Mouse (Mus musculus): Measurements from ENCODE around the gene Ucp3.

Ucp3 gene

DNA sequence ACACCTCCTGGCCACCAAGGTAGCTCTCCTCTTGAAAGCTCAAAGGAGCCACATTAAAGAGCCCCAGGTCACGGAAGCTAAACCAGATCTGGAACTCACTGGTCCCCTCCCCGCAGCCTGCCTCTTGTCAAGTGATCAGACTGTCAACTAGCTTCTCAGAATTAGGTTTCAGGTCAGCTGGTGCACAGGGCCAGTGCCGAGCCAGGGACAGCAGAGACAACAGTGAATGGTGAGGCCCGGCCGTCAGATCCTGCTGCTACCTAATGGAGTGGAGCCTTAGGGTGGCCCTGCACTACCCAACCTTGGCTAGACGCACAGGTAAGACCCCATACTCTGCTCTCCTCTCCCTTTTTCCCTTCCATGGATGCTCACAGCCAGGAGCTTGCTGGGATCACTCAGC is at the start of gene Ucp3:
Ucp3 (plus strand) TSS at position 214 of the 400 bp plus-strand sequence.
- no peak for DNase-seq (ENCODE audit: extremely low spot score, low spot score)

DNA sequence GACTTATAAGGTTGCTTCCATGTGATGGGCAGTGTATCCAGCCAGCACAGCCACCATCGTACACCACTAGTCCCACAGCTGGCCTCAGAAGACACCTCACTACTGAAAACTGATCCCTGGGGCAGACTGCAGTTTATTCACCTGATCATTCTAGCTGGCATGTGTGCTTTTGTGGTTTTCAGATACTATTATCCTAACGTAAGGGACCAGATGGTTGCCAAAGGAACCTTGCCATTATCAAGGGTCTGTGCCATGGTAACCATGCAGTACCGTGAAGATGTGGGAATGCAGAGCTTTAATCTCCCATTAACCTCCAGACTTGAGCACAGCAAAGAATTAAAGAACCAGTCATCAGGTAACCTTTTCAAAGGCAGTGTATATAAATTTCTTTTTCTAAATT is 47.0 kb upstream of the Ucp3 start:
- no peak for DNase-seq (ENCODE audit: extremely low spot score, low spot score)

DNA sequence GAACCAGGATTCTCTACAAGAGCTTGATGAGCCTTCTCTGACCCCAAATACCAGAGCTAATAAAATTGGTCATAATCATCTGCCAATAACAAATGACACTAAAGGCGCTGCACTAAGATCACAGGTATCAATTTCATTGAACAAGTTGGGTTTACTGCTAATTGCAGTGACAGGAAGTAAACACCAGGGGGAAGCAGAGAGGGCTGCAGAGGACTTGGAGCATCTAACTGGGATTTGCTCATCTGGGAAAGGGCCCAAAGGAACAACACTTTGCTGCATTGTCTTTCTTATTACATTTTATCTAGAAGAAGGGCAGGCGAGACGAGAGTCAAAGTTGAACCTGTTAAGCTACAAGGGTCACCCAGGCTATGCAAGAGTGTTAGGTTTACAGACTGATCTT is 43.7 kb upstream of the Ucp3 start:
- peak; percentile 40 for DNase-seq (ENCODE audit: extremely low spot score, low spot score)

DNA sequence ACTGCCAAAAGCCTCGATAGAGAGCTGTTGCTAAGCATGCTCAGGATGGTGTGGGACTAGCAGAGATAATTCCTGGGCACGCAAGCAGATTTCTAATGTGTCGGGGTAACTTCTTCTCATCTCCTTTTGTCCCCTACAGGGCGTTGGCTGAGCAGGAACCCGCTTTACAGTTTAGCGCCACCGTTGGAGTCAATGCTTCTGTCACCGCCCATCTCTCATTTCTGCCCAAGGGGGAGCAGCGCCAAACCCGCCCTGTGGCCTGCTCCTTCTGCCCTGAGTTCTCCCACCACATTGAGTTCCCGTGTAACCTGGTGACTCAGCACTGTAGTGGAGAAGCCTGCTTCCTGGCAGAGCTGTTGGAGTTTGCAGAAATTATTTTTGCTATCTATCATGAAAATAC is 42.9 kb upstream of the Ucp3 start:
- DNase-seq (ENCODE audit: extremely low spot score, low spot score) = no peak

DNA sequence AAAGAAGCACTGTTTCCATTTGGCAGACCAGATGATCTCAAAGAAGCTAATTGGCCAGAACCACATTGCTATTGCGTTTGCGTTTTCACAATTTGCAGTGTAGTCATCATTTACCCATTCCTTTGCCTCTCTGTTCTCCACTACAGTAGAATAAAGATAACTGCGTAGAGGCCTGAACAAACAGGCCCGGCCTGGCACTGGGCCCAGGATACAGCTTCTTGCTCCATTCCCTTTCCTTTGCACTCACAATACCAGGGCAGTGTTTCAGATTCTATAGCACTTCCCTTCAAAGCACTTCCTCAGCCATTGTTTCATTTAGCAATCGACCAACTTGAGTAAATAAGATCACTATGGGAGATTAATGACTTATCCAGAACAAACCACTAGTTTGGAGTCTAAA is 41.7 kb upstream of the Ucp3 start:
- DNase-seq (ENCODE audit: extremely low spot score, low spot score) = no peak

DNA sequence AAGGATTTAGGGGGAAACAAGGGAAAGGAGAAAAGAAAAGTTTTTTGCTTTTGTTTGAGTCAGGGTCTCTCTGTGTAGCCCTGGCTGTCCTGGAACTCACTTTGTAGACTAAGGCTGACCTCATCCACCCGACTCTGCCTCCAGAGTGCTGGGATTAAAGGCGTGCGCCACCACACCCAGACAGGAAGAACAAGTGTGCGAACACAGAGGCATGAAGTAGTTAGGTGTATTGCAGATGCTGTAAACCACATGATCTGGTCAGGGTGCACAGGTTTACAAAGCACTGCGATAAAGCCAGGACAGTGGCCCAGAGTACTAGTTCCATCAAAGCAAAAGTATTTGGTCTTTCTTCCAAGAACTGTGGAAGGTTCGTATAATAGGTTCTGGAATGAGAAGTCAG is 39.5 kb upstream of the Ucp3 start:
- DNase-seq (ENCODE audit: extremely low spot score, low spot score) = no peak

DNA sequence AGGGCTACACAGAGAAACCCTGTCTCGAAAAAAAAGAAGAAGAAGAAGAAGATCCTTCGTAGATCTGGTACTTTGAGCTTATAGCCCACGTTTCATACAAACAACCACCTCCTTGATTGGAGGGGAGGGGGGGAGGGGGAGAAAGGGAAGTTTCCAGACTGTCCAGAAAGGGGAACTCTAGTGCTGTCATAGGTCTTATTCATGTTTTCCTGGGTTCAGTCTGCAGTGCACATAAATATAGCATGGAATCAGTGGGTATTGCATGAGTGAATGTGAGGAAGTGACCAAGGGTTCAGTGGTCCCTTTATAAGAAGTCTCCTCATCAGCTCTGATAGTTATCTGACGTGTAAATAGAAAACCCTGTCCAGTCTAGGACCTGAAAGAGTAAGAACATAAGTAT is 29.1 kb upstream of the Ucp3 start:
- DNase-seq (ENCODE audit: extremely low spot score, low spot score) = no peak

DNA sequence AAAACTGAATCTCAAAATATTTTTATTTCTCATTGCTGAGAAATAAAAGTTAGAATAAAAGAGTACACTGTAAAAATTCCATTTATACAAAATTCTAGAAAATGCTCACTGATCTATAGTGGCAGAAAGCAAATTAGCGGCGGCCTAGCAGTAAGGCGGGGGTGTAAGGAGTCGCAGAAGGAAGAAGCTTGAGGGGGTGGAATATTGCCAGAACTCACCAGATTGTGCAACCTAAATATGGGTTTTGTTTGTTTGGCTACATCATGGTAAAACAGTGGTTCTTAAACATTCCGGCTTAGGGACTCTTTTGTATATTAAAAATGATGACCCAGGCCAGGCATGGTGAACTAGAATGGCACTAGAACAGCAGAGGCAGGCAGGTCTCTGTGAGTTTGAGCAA is 26.5 kb upstream of the Ucp3 start:
- DNase-seq (ENCODE audit: extremely low spot score, low spot score) = no peak

DNA sequence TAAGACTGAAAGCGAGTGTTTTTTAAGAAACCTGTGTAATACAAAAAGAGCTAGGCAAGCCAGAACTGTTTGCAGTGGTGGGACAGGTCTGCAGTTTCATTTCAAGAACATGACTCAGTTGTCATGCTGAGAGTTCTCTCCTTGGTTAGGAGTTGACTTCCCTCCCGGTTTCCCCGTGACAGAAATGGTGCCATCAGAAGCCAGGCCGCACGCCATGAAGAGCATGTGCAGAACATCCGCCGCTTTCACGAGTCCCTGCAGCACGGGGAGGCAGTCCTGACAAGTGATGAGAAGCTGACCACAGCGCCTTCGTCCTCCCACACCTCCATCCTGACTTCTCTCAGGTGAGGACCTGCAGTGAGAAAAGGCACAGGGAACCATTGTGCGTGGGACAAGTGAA is 24.3 kb upstream of the Ucp3 start:
- DNase-seq (ENCODE audit: extremely low spot score, low spot score) = no peak

DNA sequence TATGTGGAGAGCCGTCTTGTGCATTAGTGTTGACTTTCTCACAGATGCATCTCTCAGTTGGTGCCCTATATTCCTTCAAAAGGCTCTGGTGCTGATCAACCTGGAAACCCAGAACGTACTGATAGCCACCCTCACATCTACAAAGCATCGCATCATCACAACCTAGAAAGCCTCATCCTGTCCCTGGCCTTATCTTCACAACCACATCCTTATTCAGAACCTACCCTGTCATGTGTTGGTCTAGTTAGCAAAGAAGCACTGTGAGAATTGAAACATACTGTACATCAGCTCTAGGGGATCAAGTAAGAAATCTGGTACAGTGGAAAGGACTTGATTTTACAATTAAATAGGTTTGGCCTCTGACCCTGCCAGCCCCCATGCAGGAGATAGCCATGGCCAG is 23.8 kb upstream of the Ucp3 start:
- DNase-seq (ENCODE audit: extremely low spot score, low spot score) = no peak

DNA sequence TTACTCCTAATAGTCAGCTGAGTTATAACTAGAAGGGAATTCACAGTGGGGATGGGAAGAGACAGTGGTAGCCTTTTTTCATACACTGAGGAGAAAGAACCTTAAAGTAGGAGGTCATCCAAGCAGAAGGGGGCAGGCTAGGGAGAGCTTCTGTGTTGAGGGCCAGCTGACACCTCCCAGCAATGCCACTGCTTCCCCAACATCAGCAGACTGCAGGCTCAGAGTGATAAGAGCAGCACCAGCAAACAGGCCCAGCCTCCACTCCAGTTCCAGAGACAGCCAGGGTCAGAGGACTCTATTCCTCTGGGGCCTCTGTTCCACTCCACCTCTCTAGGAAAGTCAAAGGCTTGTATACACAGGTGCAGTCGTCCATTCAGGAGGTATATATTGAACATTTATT is 14.6 kb upstream of the Ucp3 start:
- DNase-seq (ENCODE audit: extremely low spot score, low spot score) = no peak

DNA sequence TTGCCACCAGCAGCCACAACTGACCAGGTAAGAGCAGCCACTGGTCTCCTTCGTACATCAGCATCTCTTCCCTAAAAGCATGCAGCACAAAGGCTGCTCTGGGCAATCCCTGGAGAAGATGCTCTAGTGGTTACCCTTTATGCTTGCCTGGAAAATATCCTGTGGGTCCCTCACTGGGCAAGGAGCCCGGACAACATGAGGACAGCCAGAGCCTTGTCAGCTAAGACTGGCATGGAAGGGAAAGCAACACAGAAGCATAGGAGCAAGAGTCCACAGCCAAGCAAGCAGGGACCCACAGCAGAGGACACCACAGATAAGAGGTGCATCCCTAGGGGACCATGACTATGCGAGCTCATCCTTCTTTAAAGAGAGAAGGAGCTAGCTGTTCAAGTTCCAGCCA is 12.9 kb upstream of the Ucp3 start:
- no peak for DNase-seq (ENCODE audit: extremely low spot score, low spot score)

DNA sequence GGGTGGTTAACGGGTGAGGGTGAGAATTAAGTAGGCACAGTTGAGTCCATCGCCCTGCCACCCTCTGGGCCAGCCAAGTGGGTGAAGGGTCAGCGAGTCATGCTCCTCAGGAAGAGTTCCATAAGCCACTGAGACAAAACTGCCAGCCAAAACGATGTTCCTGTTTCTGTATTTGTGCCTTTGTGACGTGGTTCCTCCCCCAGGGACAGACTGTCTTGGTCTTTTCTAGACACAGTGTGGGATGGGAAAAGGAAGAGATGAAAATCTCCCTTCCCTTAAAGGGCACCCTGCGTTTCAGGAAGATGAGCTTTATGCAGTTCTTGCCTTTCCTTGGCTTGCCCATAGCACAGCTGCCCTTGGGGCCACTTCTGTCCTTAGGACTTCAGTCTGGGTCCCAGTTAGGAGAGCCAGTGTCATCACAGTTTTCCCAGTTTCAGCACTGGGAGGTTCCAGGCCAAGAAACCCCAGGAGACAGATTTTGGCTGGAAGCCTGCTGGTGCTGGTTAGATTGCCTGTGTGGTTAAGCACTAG is 11.1 kb upstream of the Ucp3 start:
- no peak for DNase-seq (ENCODE audit: extremely low spot score, low spot score)

DNA sequence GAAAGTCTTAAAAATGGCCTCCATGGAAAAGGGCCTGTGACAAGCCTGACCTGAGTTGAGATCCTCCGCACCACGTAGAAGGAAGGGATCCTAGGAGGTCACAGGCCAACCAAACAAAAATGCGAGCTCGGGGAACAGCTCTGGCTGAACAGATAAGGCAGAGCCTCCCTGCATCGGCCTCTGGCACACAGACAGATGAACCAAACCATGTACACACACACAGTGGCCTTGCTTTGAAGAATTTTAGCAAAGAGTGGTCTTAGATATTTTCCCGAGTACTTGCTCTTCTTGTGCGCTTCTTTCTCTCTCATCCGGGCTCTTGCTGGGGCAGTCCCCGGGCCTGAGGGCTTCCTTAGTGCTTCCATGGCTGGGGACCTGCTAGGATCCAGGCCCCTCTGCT is 9.6 kb upstream of the Ucp3 start:
- no peak for DNase-seq (ENCODE audit: extremely low spot score, low spot score)

DNA sequence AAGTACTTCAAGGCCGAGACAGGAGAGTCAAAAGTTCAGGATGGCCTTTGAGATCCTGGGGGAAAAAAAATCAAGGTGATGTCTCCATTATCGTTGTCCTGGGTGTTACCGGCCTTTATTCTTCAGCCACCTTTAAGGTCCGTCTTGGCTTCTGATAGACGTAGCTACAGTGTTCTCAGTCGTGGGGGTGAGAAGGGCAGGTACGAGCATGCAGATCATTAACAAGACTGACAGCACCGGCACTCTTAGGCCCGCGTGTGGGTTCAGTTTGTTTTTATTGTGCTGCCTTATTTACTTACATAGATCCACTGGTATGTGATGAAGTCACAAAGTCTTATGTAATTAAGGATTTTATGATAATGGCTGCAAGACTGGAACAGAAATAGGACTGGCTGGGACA is 9.0 kb upstream of the Ucp3 start:
- no peak for DNase-seq (ENCODE audit: extremely low spot score, low spot score)

DNA sequence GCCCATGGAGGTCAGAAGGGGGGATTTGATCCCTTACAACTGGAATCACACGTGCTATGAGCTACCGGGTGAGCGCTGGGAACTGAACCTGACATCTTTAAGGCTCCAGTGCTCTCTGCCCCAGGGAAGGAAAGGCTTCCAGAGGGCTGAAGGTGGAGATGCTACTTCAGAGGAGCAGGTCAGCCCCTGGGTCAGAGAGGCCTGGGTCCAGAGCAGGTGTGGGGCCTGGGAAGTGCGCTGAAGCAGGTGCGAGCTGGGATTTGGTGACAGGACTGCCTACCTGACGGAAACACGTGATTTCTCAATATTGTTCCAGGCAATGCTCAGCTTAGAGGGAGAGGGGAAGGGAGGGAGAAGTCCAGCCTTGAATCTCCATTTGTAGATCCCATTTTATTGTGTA is 8.5 kb upstream of the Ucp3 start:
- no peak for DNase-seq (ENCODE audit: extremely low spot score, low spot score)

DNA sequence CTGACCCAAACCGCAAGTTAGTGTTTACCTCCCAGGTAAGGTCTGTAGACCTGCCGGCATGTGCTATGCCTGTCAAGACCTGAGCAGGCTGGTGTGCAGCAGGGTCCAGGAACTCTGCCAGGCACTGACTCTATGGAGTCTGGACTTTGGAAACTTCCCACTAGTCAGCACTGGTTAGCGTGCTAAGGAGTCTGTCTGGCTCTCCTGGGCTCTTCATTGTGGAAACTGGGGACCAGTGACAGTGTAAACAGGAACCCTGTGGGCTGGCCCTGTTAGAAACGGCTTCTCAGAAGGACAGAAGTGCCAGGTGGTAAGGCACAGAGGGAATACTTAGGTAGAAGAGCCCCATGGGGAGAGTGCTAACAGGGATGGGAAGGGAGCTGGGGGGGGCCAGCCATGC is 7.5 kb upstream of the Ucp3 start:
- no peak for DNase-seq (ENCODE audit: extremely low spot score, low spot score)

DNA sequence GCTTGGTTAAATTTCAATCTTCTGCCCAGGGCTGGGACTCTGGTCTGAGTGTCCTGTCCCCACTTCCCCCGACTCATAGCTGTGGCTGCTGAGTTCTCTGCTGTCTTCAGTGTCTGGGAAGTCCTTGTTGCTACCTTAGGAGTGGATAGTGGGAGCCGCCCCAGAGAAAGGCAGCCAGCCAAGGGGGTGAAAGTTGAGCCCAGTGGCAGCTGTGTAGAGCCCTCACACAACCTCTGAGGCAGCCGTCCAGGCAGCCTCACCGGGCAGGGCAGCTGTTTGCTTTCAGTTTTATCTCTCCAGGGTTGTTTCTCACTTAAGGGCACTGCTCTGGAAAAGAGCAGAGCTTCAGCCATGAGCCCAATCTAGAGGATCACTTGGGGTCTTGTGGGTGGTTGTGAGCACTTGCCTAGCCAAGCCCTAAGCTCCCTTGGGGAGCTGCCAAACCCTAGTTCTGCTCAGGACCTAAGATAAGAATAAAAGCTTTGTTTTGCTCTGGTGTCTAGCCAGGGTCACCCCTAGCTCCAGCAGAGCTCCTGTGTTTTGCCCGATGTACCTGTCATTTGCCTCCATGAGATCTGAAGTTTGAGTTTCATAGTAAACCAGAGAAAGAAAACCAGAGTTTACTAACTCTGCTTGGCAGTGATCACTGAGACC is 7.0 kb upstream of the Ucp3 start:
- DNase-seq (ENCODE audit: extremely low spot score, low spot score) = no peak

DNA sequence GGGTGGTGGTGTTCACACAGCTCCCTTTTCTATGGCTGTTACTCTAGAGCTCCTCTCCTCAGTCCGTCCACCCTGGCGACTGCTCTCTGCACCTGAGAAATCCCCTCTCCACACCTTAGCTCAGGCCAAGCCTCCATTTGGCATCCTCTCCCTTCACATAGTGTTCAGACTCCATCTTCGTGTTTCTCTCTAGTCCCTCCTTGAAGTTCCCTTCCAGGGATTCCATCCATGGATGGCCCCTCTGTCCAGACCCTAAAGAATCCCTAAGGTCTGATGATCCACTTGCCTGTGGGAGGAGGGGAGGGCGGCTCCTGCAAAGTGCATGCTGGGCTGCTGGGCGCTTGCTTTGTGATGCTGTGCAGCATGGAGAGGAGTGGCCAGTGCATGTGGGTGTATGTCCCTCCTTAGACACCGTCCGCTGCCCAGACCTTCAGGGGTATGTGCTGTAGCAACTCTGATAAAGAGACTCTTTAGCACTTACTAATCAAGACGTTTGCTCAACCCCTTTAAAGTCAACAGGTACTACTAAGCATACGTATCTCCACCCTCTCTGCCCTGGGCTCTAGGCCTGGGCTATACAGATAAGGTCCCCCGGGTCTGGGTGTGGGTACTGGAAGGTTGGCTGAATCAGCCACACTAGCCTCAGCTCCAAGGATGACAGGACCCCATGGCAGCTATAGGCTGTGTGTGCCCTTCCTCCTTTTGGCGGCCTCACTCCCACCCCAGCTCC is 5.8 kb upstream of the Ucp3 start:
- DNase-seq (ENCODE audit: extremely low spot score, low spot score) = no peak

DNA sequence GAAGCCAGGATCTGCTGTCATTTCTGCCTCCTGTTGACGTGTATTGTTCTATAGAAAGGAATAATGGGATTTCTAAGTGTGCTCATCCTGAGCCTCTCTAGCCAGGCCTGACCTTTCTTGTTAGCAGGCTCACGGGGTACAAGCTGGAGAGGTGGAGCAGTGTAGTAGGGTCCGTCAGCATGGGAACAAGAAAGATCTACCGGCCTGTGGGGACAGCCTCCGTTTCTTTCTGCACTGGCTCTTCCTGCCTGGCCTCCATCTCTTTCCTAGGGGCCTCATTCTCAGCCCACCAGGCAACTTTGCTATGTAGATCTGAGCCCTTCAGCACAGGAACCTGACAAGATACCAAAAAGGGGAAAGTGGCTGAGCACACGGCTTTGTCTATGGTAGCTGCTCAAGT is 4.0 kb upstream of the Ucp3 start:
- no peak for DNase-seq (ENCODE audit: extremely low spot score, low spot score)

DNA sequence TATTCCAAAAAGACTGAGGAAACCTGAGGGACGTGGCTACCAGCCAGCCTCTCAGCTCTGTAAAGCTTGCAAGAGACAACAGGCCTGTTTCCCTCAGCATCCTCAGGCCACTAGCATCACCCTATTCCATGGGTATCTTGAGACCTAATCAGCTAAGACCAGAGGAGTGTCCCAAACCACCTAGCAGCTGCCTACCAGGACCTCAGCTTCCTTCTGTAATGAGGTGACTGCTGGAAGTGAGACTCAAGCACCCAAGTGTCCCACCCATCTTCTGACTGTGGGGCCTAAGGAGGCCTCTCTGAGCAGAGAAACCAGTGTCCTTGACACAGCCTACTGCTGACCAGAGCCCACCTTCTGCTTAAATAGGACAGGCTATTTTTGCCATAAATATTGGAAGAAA is 3.3 kb upstream of the Ucp3 start:
- DNase-seq (ENCODE audit: extremely low spot score, low spot score) = no peak

DNA sequence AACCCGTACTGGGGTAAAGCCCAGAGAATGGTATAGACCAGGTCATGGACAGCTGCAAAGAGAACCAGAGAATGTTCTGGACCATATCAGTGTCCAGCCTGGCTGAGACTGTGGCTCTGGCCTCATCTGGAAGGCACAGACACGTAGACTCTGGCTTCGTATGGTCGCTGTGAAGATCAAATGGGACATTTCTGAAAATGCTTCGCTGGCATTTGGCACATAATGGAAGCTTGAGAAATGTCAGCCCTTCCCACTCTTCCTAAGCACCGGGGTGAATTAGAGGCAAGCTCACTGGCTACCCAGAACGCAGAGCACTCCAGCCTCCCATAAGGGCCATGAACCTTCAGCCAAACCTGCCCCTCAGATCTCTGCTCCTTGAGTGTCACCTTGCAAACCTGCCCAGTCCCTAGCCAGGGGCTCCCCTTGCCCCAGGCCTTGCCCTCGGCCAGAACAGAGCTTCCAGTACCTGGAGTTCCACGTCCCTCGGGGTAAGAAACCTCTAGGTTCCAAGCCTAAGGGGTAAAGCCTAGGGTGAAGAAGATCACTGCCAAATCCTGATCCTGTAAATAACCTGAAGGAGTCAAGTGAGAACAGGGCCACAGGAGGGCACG is 1.9 kb upstream of the Ucp3 start:
- DNase-seq (ENCODE audit: extremely low spot score, low spot score) = no peak

DNA sequence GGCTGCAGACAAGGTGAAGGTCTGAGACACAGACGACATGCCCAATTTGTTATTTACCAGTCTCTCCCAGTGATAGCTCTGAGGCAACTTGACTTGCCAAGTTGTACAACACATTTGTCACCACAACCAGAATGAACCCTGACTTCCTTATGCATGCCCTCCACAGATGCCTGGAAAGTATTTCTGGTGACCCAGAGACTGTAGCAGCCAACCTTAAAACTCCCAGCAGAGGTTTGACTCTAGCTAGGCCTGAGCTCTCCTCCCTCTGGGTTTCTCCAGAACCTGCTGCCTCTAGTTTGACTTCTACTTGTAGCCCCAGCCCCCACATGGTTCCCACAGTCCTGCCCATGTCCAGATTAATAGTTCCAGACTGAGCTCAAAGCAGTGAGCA is 1.4 kb upstream of the Ucp3 start:
- no peak for DNase-seq (ENCODE audit: extremely low spot score, low spot score)

Measured in neural tube, embryonic 10.5 days (tissue).